Mouse (Mus musculus): ENCODE results near the gene Ccdc71l.

Ccdc71l gene

DNA sequence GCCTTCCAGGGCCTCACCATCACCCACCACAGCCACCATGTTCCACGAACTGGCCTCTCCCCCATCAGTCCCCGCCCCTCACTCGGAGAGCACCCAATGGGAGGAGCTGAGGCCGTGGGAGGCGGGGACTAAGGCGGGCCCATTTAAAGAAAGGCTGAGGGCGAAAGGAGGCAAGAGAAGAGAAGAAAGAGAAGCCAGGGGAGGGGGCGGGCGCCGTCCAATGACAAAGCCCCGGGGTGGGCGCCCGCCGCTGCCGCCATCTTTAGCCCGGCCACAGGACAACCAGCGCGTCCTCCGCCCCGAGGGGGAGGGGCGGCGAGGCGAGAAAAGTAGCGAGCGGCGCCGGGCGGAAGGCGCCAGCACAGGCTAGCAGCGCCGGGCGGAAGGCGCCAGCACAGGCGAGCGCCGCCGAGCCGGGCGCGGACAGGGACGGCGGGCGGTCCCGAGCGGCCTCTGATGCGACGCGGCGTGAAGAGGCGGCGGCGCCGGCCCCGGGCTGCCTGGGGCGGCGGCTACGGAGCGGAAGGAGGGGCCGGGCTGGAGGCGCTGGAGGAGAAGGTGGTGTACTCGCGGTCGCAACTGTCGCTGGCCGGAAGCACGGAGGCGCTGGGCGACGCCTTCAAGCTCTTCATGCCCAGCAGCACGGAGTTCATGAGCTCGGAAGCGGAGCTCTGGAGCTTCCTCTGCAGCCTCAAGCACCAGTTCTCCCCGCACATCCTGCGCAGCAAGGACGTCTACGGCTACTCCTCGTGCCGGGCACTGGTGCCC lies at the start of gene Ccdc71l:
TSS of gene Ccdc71l (plus strand) at position 177 of the 768 bp plus-strand sequence.
- DNase-seq (ENCODE audit: low spot score in 2 of 2) = peak; percentile 87 to 92

DNA sequence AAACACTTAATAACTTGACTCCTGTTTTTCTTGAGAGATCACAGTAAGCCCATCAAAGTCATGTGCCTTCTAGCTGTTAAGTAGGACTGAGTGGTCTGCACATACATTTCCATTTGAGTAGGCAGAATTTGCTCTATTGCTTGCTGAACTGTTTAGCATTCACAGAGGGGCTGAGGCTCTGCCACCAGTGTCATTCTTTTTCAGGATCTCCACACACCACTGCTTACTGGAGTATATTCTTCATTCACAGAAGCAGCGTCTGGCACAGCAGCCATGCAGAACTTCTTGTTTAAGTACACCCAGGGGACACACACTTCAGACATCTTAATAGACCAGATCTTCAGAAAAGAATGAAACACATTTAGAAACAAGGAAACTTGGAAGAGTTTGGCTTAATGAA lies 39.4 kb upstream of the Ccdc71l start:
- DNase-seq (ENCODE audit: low spot score in 2 of 2) = no peak

DNA sequence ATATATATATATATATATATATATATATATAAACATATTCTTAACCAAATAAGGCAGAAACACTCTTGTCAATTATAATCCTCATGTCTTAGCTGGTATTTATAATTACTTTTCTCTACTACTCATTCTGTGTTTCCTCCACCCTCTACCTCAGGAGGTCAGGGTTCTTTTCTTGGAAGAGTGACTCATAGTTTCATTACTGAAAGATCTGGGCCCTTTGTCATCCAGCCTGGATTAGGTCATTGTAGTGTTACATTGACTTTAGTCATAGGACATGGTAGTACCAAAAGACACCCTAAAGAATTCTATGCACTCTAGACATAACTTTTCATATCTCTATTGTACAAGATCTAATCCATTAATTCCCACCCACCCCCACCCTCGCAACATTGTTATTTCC lies 35.0 kb upstream of the Ccdc71l start:
- no peak for DNase-seq (ENCODE audit: low spot score in 2 of 2)

DNA sequence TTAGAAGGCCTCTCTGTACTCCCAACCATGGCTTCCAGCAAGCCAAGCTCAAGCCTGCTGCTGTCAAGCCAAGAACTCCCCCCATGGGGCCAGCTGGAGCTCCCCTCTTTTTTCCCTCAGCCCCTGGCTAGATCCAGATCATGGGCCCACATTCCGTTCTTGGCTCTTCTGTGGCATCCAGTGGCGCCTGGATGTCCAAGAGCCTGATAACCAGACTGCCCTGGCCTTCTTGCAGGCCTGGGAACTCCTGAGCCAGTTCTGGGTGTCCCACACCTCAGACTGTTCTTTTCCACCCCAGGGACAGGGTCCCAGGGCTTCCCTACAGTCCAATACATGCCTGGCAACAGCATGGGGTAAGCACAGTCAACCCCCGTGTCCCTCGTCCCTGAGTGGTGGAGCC lies 32.4 kb upstream of the Ccdc71l start:
- no peak for DNase-seq (ENCODE audit: low spot score in 2 of 2)

DNA sequence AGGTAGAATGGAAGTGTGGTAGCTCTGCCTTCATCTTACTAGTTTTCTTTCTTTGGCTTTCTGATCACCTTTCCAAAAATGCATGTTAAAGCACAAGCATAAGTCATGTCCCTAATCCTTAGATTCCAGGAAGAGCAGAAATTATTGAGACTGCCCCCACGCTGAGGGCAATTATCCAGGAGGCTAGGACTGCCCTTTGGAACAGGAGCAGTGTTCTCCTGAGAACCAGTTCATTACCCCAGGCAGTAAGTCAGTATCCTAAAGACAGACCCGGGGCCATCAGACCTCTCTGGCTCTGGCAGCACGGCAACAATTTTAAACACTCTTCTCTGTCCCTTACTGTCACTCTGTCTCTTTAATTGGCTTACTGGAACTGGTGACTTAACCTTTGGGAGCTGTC lies 30.0 kb upstream of the Ccdc71l start:
- no peak for DNase-seq (ENCODE audit: low spot score in 2 of 2)

DNA sequence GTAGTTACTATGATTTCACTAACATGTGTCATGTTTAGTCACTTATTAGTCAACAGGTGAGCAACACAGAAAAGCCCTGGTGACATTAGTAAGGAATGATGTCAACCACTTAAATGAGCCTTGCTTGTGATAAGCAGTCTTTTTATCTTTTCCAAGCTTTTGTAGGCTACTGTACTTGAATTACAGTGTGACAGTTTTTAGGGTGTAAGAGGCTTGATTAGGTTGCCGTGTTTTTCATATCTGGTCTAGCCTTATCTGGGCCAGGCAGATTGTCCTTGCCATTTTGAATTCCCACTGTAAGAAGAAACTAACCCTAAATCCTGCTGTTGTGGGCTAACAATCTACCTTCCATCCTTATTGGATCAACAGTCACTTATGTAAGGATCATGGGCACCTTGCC lies 26.6 kb upstream of the Ccdc71l start:
- DNase-seq (ENCODE audit: low spot score in 2 of 2) = no peak

DNA sequence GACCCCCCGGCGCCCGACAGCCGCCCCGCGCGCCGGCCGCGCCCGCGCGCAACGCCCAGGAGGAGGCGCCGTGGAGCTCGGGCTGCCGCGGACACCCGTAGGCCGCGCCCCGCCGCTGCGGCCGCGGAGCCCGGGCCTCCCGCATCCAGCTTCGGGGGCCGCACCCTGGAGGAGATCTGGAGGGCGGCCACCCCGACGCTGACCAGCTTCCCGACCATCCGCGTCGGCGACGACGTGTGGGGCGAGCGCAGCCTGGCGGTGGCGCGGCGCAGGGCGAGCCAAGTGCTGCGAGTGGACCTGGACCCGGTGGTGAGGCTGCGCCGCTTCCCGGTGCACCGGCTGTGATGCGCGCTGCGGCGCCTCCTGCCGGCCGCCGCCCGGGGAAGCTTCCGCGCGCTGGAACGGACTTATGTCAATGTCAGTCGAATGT lies 807 bp downstream of the Ccdc71l start:
- peak; percentile 88 to 91 for DNase-seq (ENCODE audit: low spot score in 2 of 2)

DNA sequence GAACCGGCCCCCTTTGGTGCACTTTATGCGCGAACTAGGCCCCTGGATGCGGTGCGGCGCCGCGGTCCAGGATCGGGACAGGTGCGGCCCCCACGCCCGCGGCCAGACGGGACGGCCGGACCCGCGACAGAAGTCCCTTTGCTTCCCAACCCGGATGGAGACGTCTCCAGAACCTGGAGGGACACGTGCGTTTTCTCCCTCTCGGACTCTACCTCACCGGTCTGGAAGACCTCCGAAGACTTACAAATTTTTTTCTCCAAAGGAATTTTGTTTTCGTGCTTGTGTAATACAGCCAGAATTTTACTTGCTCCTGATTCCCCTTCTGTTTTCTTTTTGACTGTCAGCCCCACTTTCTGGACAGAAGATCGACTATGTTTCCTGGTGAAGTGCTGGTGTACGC lies 1.2 kb downstream of the Ccdc71l start:
- DNase-seq (ENCODE audit: low spot score in 2 of 2) = no peak

DNA sequence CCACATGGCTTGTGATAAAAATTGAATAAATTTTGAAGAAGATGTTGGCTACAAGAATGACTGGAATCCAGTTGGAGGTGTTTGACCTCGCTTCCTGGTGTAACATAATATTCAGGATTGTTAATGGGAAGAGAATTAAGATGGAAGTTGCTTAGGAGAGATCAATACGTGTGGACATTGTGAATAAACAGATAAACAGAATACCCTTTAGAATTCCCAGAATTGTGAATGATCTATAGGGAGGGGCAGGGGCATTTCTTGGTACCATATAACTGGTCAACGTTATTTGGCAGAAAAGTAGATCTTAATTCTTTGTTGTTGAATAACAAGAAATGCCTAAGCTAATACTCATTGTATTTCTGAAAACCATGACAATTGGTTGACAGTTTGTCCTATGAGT lies 2.0 kb downstream of the Ccdc71l start:
- DNase-seq (ENCODE audit: low spot score in 2 of 2) = no peak

DNA sequence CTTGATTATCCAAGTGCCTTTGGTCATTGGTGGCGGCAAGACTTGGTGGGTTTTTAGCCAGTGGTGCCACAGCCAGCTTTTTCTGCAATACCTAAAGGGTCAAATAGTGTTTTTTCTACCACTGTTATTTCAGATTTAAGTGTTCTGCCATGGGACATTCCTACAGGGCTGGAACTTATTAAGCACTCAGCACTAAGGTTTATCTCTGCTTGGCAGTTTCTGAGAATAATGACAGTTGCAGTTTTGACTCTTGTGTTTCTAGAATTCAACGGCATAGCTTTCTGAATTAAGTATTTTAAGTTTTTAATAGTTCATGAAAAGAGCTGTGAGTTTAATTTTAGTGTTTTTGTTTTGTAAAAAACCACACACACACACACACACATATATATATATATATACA lies 2.5 kb downstream of the Ccdc71l start:
- DNase-seq (ENCODE audit: low spot score in 2 of 2) = no peak

DNA sequence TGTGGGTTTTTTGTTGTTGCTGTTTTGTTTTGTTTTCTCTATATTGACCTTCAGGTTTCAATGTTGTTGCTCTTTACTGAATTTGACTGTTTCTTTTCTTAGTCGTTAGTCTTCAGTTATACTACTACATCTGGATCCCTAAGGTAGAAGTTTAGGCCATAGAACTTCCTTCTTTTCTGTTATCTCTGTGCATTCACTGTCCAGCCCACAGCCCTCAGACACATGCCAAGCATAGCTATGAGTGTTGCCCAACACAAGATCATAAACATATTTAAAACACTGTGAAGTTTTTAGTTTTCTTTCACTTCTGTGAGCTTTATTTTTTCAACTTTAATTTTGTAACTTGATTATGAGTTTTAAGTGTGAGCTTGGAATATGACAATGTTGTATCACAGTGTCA lies 41.0 kb downstream of the Ccdc71l start:
- DNase-seq (ENCODE audit: low spot score in 2 of 2) = no peak

DNA sequence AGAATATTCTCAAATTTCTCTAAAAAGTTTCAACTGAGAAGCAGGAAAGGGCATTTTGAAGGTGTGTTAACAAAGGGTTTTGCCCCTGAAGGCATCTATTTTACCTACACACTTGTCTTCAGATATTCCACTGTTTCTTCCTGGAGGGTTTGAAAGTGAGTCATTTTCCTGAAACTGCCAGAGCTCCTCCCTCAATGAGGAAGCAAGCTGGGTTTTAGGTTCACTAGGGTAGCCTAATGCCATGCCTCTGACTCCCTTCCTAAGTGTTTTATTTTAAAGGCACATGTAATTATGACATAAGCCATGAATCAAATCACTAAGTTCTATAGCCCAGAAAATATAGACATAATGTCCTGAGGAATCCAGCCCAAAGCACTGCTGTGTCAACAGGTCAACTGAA lies 49.3 kb downstream of the Ccdc71l start:
- DNase-seq (ENCODE audit: low spot score in 2 of 2) = no peak

DNA sequence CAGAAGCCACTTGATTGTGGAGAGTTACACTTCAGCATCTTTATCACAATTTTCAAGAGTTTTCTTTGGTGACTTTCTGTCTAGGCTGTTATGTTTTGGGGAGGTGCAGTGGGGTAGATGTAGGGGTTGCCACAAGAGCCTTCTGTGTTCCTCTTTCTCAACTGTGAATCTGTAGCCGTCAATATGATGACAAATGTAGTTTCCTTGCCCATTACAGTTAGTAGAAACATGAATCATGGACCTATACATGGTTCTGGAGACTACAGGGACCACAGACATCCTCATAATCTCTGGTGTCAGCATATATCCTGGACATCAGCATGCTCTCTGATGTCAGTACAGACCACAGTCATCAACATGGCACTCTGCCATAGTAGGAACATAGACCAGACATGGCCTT lies 52.5 kb downstream of the Ccdc71l start:
- no peak for DNase-seq (ENCODE audit: low spot score in 2 of 2)
